Mouse (Mus musculus): ENCODE measurements around the gene Tank. TPM values are rescaled to one million over a fixed set of nuclear protein-coding genes. Genes with fewer than 3 reads are reported as not detected.

Gene Tank
- polyA plus RNA-seq, 1 experiment: 16.0 TPM

- no peaks in the 10 kb centered on the region for H3K4me1 ChIP-seq (replicated peaks; ENCODE audit: control insufficient read depth, insufficient read depth, low read length)
- 83% methylated on average over 2 of the region's 2 CpGs for WGBS
- no peak for TF ChIP-seq POLR2A (IDR thresholded peaks at IDR 0.05; ENCODE audit: control insufficient read depth, extremely low read depth, insufficient read depth, low read length, poor library complexity)
- TF ChIP-seq CTCF (IDR thresholded peaks at IDR 0.05; ENCODE audit: borderline replicate concordance, control insufficient read depth, extremely low read depth, insufficient read depth, low read length, poor library complexity): no peak
These were observed 30.4 kb upstream of the Tank start for GRCm38 (mm10) chr2:61548021-61548420.

GRCm38 (mm10) chr2:61551680-61552079 is 26.7 kb upstream of the Tank start:
- Histone ChIP-seq H3K4me3 (ENCODE audit: control insufficient read depth, insufficient read depth, low read length) (no peak overlapping the region), H3K27ac (ENCODE audit: control insufficient read depth, insufficient read depth, low read length) (no peak overlapping the region), H3K36me3 (ENCODE audit: control insufficient read depth, insufficient read depth, low read length) (no peaks in the 10 kb centered on the region), H3K4me1 (replicated peaks; ENCODE audit: control insufficient read depth, insufficient read depth, low read length) (no peaks in the 10 kb centered on the region), H3K27me3 (ENCODE audit: control insufficient read depth, insufficient read depth, low read length) (no peaks in the 10 kb centered on the region)
- TF ChIP-seq CTCF (IDR thresholded peaks at IDR 0.05; ENCODE audit: borderline replicate concordance, control insufficient read depth, extremely low read depth, insufficient read depth, low read length, poor library complexity) (no peak), POLR2A (IDR thresholded peaks at IDR 0.05; ENCODE audit: control insufficient read depth, extremely low read depth, insufficient read depth, low read length, poor library complexity) (no peak)
- DNase-seq: no peak
- 96% methylated on average over 5 of the region's 5 CpGs for WGBS

More at GRCm38 (mm10) chr2:61548021-61548420, 30.4 kb upstream of the Tank start:
- DNase-seq: no peak
- no peak overlapping the region for H3K27ac ChIP-seq (ENCODE audit: control insufficient read depth, insufficient read depth, low read length)
- no peaks in the 10 kb centered on the region for H3K36me3 ChIP-seq (ENCODE audit: control insufficient read depth, insufficient read depth, low read length)
- no peak overlapping the region for H3K4me3 ChIP-seq (ENCODE audit: control insufficient read depth, insufficient read depth, low read length)
- H3K27me3 ChIP-seq (ENCODE audit: control insufficient read depth, insufficient read depth, low read length): no peaks in the 10 kb centered on the region

- H3K4me1 ChIP-seq (replicated peaks; ENCODE audit: control insufficient read depth, insufficient read depth, low read length): no peaks in the 10 kb centered on the region
- H3K27me3 ChIP-seq (ENCODE audit: control insufficient read depth, insufficient read depth, low read length): no peaks in the 10 kb centered on the region
- DNase-seq: no peak
- no peak for TF ChIP-seq POLR2A (IDR thresholded peaks at IDR 0.05; ENCODE audit: control insufficient read depth, extremely low read depth, insufficient read depth, low read length, poor library complexity)
- no peak for TF ChIP-seq CTCF (IDR thresholded peaks at IDR 0.05; ENCODE audit: borderline replicate concordance, control insufficient read depth, extremely low read depth, insufficient read depth, low read length, poor library complexity)
- no peak overlapping the region for H3K27ac ChIP-seq (ENCODE audit: control insufficient read depth, insufficient read depth, low read length)
- no peak overlapping the region for H3K4me3 ChIP-seq (ENCODE audit: control insufficient read depth, insufficient read depth, low read length)
- H3K36me3 ChIP-seq (ENCODE audit: control insufficient read depth, insufficient read depth, low read length): no peaks in the 10 kb centered on the region
- WGBS: 94% methylated on average over 7 of the region's 7 CpGs
These were observed 23.0 kb upstream of the Tank start for GRCm38 (mm10) chr2:61555367-61555766.

GRCm38 (mm10) chr2:61555825-61556224 is 22.6 kb upstream of the Tank start:
- no peak for DNase-seq
- Histone ChIP-seq H3K36me3 (ENCODE audit: control insufficient read depth, insufficient read depth, low read length) (no peaks in the 10 kb centered on the region), H3K27me3 (ENCODE audit: control insufficient read depth, insufficient read depth, low read length) (no peaks in the 10 kb centered on the region), H3K27ac (ENCODE audit: control insufficient read depth, insufficient read depth, low read length) (no peak overlapping the region), H3K4me1 (replicated peaks; ENCODE audit: control insufficient read depth, insufficient read depth, low read length) (no peaks in the 10 kb centered on the region), H3K4me3 (ENCODE audit: control insufficient read depth, insufficient read depth, low read length) (no peak overlapping the region)
- no peak for TF ChIP-seq CTCF (IDR thresholded peaks at IDR 0.05; ENCODE audit: borderline replicate concordance, control insufficient read depth, extremely low read depth, insufficient read depth, low read length, poor library complexity)
- no peak for TF ChIP-seq POLR2A (IDR thresholded peaks at IDR 0.05; ENCODE audit: control insufficient read depth, extremely low read depth, insufficient read depth, low read length, poor library complexity)
- WGBS: 92% methylated on average over 2 of the region's 2 CpGs

GRCm38 (mm10) chr2:61556639-61557038 is 21.7 kb upstream of the Tank start:
- H3K4me1 ChIP-seq (replicated peaks; ENCODE audit: control insufficient read depth, insufficient read depth, low read length): no peaks in the 10 kb centered on the region
- no peak overlapping the region for H3K4me3 ChIP-seq (ENCODE audit: control insufficient read depth, insufficient read depth, low read length)
- no peaks in the 10 kb centered on the region for H3K27me3 ChIP-seq (ENCODE audit: control insufficient read depth, insufficient read depth, low read length)
- 95% methylated on average over 3 of the region's 3 CpGs for WGBS
- H3K36me3 ChIP-seq (ENCODE audit: control insufficient read depth, insufficient read depth, low read length): no peaks in the 10 kb centered on the region
- TF ChIP-seq POLR2A (IDR thresholded peaks at IDR 0.05; ENCODE audit: control insufficient read depth, extremely low read depth, insufficient read depth, low read length, poor library complexity) (no peak), CTCF (IDR thresholded peaks at IDR 0.05; ENCODE audit: borderline replicate concordance, control insufficient read depth, extremely low read depth, insufficient read depth, low read length, poor library complexity) (no peak)
- no peak for DNase-seq
- no peak overlapping the region for H3K27ac ChIP-seq (ENCODE audit: control insufficient read depth, insufficient read depth, low read length)

- no peak for DNase-seq
- Histone ChIP-seq H3K36me3 (ENCODE audit: control insufficient read depth, insufficient read depth, low read length) (no peaks in the 10 kb centered on the region), H3K27me3 (ENCODE audit: control insufficient read depth, insufficient read depth, low read length) (no peaks in the 10 kb centered on the region), H3K4me1 (replicated peaks; ENCODE audit: control insufficient read depth, insufficient read depth, low read length) (no peaks in the 10 kb centered on the region), H3K27ac (ENCODE audit: control insufficient read depth, insufficient read depth, low read length) (no peak overlapping the region), H3K4me3 (ENCODE audit: control insufficient read depth, insufficient read depth, low read length) (no peak overlapping the region)
- no peak for TF ChIP-seq POLR2A (IDR thresholded peaks at IDR 0.05; ENCODE audit: control insufficient read depth, extremely low read depth, insufficient read depth, low read length, poor library complexity)
- 84% methylated on average over 5 of the region's 5 CpGs for WGBS
These were observed 20.4 kb upstream of the Tank start for GRCm38 (mm10) chr2:61557848-61558471.

- Histone ChIP-seq H3K36me3 (ENCODE audit: control insufficient read depth, insufficient read depth, low read length) (no peaks in the 10 kb centered on the region), H3K4me3 (ENCODE audit: control insufficient read depth, insufficient read depth, low read length) (no peak overlapping the region), H3K27me3 (ENCODE audit: control insufficient read depth, insufficient read depth, low read length) (no peaks in the 10 kb centered on the region), H3K4me1 (replicated peaks; ENCODE audit: control insufficient read depth, insufficient read depth, low read length) (no peaks in the 10 kb centered on the region), H3K27ac (ENCODE audit: control insufficient read depth, insufficient read depth, low read length) (no peak overlapping the region)
- TF ChIP-seq POLR2A (IDR thresholded peaks at IDR 0.05; ENCODE audit: control insufficient read depth, extremely low read depth, insufficient read depth, low read length, poor library complexity) (no peak), CTCF (IDR thresholded peaks at IDR 0.05; ENCODE audit: borderline replicate concordance, control insufficient read depth, extremely low read depth, insufficient read depth, low read length, poor library complexity) (no peak)
- WGBS: 19% methylated on average over 1 of the region's 1 CpGs
- DNase-seq: no peak
These were observed 17.3 kb upstream of the Tank start for GRCm38 (mm10) chr2:61561058-61561457.

Data from thymus, adult 2 months (tissue).